Mouse (Mus musculus) mesoderm, embryonic 11.5 days (tissue): ENCODE data around the gene Fev.

Experiments
- DNase-seq: peaks from one replicate; pipeline ENCODE4 v3.0.0-alpha.2; 2012; ENCODE audit warnings: low read depth, low spot score

Fev gene

GRCm38 (mm10) chr1:74880785-74881360 is 4.3 kb downstream of the Fev start:
- peak; percentile 81 for DNase-seq

GRCm38 (mm10) chr1:74877199-74877598 is 8.0 kb downstream of the Fev start:
- no peak for DNase-seq

GRCm38 (mm10) chr1:74872218-74872617 is 13.0 kb downstream of the Fev start:
- DNase-seq: no peak

DNA sequence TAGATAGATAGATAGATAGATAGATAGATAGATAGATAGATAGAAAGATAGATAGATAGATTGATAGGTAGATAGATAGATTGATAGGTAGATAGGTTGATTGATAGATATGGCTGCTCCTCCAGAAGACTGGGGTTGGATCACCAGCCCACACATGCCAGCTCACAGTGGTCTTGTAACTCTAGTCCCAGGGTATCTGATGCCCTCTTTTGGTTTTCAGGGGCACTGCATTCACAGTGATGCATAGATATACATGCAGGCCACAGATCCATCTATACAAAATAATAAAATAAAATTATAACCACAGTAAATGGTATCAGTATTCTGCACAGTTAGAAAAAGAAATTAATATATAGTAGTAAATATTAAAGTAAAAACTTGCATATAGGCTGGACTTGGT is 23.4 kb downstream of the Fev start:
- no peak for DNase-seq

DNA sequence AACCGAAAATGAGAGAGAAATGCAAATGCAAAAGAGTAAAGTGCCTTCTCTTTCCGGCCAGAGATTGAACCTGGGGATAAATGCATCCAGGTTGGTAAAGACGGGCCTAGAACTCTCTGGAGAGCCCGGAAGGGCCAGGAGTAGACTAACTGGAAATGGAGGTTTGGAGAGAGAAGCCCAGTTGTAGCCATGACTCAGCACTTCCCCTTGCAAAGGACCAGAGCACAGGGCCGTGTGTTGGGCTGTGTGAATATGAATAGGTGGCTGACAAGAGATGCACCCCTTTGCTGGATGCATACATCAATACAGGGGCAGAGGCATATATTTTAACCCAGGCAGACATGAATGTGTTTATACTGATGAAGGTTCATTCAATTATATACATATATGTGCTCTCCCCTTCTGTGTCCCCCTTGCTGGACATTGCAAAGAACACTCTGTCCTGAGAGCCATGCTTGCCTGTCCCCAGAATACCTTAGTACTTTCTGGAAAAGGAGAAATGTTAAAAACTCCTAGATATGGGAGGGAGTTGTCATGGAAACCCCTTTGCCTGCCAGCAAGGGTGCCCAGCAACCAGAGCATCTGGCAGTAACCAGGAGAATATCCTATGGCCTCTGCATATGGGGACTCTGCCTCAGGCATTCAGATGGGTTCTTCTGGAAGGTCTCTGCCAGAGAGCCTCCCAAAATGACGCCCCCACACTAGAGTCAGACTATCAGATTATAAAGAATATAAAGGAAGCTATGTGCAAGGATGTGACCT is 25.8 kb downstream of the Fev start:
- no peak for DNase-seq

GRCm38 (mm10) chr1:74858805-74859204 is 26.4 kb downstream of the Fev start:
- no peak for DNase-seq

- DNase-seq: peak; percentile 83
Measured at GRCm38 (mm10) chr1:74858171-74858719, 27.0 kb downstream of the Fev start.

GRCm38 (mm10) chr1:74857677-74858076 is 27.5 kb downstream of the Fev start:
- DNase-seq: no peak

- no peak for DNase-seq
Measured at GRCm38 (mm10) chr1:74857201-74857600, 28.0 kb downstream of the Fev start.

DNA sequence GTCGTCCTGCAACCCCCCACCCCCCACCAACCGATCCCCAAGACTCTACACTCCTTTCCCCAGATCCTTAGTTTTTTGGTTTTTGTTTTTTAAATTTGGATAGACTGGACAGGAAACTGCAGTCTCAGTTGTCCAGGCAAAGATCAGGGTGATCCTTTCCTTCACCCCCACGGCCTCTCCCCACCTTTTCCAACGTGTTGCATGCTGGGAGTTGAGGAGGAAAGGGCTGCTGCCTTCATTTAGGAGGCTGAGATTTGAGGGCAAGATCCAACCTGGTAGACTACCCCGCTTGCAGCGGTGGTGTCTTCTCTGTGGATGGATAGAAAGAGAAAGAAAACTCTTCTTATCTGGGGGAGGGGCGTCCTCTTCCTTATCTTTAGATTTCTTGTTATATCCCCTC is 28.4 kb downstream of the Fev start:
- no peak for DNase-seq

DNA sequence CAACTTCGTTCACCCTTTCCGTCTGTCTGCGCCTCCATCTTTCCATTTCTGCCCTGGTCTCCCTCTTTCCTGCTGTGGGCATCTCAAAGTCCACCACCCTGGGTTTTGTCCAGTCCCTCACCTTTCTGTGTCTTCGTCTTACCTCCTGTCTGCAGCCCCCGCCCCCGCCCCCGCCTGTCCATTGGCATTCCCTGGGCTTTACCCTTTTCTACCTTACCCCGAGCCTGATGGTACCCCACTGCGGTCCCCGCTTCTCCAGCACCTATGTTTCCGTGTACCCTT is 28.8 kb downstream of the Fev start:
- DNase-seq: no peak

DNA sequence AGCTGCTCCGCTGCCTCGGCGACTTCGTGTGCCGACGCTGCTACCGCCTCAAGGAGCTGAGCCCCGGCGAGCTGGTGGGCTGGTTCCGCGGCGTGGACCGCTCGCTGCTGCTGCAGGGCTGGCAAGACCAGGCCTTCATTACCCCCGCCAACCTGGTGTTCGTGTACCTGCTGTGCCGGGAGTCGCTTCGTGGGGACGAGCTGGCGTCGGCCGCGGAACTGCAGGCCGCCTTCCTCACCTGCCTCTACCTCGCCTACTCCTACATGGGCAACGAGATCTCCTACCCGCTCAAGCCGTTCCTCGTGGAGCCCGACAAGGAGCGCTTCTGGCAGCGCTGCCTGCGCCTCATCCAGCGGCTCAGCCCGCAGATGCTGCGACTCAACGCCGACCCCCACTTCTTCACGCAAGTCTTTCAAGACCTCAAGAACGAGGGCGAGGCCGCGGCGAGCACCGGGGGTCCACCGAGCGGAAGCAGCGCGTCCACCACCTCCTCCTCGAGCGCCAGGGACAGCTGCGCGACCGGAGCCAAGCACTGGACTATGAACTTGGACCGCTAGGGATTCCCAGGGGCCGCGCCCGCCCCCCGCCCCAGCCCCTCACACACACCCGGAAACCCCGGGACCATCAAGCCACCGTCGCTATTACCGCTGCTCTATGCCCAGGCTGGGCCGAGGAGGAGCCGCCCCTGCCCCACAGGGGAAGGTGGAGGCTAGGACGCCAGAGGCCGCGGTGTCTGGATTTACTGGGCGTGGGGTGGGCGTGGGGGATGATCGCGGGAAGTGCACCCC is 29.4 kb downstream of the Fev start:
- DNase-seq: no peak

GRCm38 (mm10) chr1:74855156-74855555 is 30.1 kb downstream of the Fev start:
- DNase-seq: no peak

DNA sequence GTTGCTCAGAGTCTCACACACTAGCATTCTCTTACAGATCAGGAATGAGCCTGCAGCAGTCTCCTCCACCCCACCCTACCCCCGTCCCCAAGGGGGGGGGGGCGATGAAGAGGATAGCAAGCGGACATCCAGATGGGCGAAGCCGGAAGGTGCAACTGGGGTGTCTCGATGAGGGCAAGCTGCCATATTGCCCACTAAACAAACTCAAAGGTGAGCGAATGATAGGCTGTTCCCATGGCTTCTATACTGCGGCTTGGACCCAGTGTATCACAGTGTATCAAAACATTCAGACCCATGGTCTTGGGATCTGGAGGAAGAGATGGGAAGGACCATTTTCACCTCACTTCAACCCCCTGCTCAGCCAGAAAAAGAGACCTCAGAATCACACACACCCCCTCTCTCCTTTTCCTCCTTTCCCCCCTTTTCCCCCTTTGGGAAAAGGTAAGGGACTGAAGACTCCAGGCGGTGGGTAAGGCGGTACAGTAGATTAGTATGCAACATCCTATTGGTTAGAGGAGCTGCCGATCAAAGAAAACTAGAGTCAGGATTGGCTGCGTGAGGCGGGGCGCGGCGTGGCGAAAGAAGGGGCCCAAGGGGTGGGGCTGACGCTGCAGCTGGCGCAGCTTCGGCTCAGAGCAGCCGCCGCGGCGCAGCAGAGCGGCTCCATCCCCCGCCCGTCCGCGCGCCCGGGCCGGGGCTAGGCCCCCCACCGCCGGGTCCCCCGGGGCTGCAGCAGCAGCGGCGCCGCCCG is 30.7 kb downstream of the Fev start, which contains the start of gene Cdk5r2:
Gene Cdk5r2, plus strand, starts transcription at position 629 of the 751 bp plus-strand sequence.
- DNase-seq: peak; percentile 94

GRCm38 (mm10) chr1:74851001-74851775 is 34.0 kb downstream of the Fev start:
- DNase-seq: no peak

- no peak for DNase-seq
Measured at GRCm38 (mm10) chr1:74850251-74850650, 35.0 kb downstream of the Fev start.

DNA sequence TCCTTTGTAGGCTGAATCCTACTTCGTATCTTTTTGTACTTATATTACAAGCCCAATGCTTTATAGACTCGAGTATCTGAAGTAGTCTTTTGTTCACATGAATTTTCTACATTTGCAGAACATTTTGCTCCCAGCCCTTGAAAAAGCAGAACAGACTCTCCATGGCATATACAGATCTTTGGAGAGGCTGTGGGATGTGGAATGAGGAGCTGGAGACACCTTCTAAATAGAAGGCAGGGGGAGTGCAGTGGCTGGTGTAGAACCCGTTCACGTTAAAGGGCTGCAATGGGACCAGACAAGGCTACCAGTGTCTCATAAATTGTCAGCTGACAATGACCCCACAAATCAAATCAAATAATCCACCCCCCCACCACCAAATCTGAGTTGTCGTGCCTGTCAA is 36.3 kb downstream of the Fev start:
- no peak for DNase-seq

GRCm38 (mm10) chr1:74846341-74846740 is 38.9 kb downstream of the Fev start:
- no peak for DNase-seq

- DNase-seq: no peak
Measured at GRCm38 (mm10) chr1:74843090-74843489, 42.1 kb downstream of the Fev start.

- no peak for DNase-seq
Measured at GRCm38 (mm10) chr1:74833255-74833654, 52.0 kb downstream of the Fev start.
